Mouse (Mus musculus): ENCODE measurements around the gene Gm20897. TPM values are rescaled to one million over a fixed set of nuclear protein-coding genes. Genes with fewer than 3 reads are reported as not detected.
"Not testable (repeated sequence)": the region's sequence is repeated elsewhere in the genome, so short reads cannot be mapped to it uniquely, and the experiment has no call there.

Gene Gm20897
- polyA plus RNA-seq (2017; shearing (Covaris generic)), result not detected

- not testable (repeated sequence) for ATAC-seq
Observed at GRCm38 (mm10) chrY:38502138-38502537, at the start of gene Gm20897. Gm20897 (minus strand) TSS chrY:38502238.

Other genes starting within 250 kb of the Gm20897 start
- gene Gm21732, start 73.5 kb upstream of the Gm20897 start, polyA plus RNA-seq (2017; shearing (Covaris generic)), result not detected